Mouse (Mus musculus): ENCODE measurements at regions not wholly inside any gene's neighbourhood (a gene's known extent, or its start where the extent isn't known, plus 50 kb on each side); places are given as distances from the start of the nearest gene placed in this dataset.
"Not testable (repeated sequence)": the region's sequence is repeated elsewhere in the genome, so short reads cannot be mapped to it uniquely, and the experiment has no call there.

DNA sequence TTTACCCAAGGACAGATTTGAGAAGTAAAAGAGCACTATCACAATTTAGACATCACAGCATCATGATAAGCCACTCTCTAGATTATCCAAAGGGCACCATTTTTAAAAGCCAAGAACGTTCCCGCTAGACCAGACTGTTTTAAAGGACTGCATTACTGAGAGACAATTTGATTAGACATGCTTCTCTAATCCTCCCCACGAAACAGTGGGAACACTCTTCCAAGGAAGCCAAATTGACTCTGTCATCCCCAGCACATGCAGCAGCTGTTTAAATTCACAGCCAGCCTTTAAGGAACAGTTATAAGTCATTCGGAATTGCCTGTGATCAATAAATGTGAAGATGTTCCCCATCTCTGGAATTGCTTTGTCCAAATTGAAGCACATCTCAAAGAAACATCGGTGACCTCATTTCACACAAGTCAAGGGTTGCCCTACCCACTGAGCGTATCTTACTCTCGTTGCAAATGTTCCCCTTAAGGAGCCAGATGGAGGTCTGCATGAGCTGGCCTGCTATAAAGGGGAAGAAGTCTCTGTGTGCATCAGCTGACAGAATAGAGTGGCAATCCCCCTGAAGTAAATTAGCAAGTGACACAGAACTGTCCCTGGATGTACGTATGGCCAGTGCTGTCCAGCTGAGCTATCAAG lies 393.2 kb downstream of the Pid1 start:
- H3K4me3 ChIP-seq = no peak overlapping the region
- no peak overlapping the region for H3K9ac ChIP-seq
- no peaks in the 10 kb centered on the region for H3K36me3 ChIP-seq
- no peaks in the 10 kb centered on the region for H3K4me1 ChIP-seq
- ATAC-seq (ENCODE audit: insufficient number of reproducible peaks, insufficient read depth, low FRiP score, low TSS enrichment, low read depth) = no peak
- WGBS = 50% methylated on average over 8 of the region's 8 CpGs
- no peak overlapping the region for H3K27ac ChIP-seq
- H3K4me2 ChIP-seq = no peak overlapping the region
- no peaks in the 10 kb centered on the region for H3K9me3 ChIP-seq
- H3K27me3 ChIP-seq = no peaks in the 10 kb centered on the region

- not testable (repeated sequence) for H3K9me3 ChIP-seq; H3K4me1 ChIP-seq; H3K4me2 ChIP-seq; H3K27me3 ChIP-seq; H3K36me3 ChIP-seq; H3K9ac ChIP-seq; ATAC-seq (ENCODE audit: insufficient number of reproducible peaks, insufficient read depth, low FRiP score, low TSS enrichment, low read depth); H3K27ac ChIP-seq; H3K4me3 ChIP-seq
Observed at GRCm38 (mm10) chr1:83964631-83965030, 399.3 kb downstream of the Pid1 start.

DNA sequence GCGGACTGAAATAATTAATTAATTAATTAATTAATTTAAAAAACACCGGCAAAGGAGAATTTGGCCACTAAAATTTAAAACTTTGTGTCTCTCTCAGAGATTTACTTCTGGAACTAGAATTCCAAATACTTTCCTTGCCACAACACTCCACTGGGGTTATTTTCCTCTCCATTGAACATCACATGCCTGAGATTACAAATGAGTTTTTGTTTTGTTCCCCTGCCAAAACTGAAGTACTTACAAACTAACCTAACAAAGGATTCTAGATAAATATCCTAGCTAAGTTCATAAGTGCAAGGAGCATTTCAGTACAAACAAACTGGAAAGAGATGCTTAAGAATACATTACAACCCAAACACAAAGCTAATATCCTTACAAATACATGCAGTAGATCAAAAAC lies 402.2 kb downstream of the Pid1 start:
- ATAC-seq (ENCODE audit: insufficient number of reproducible peaks, insufficient read depth, low FRiP score, low TSS enrichment, low read depth) = no peak
- H3K9me3 ChIP-seq = no peaks in the 10 kb centered on the region
- no peak overlapping the region for H3K4me2 ChIP-seq
- H3K4me1 ChIP-seq = no peaks in the 10 kb centered on the region
- H3K27me3 ChIP-seq = no peaks in the 10 kb centered on the region
- no peaks in the 10 kb centered on the region for H3K36me3 ChIP-seq
- WGBS = 88% methylated on average over 2 of the region's 2 CpGs
- H3K9ac ChIP-seq = no peak overlapping the region
- no peak overlapping the region for H3K27ac ChIP-seq
- H3K4me3 ChIP-seq = no peak overlapping the region

- no peaks in the 10 kb centered on the region for H3K27me3 ChIP-seq
- H3K36me3 ChIP-seq = no peaks in the 10 kb centered on the region
- no peaks in the 10 kb centered on the region for H3K4me1 ChIP-seq
- H3K4me2 ChIP-seq = no peak overlapping the region
- no peak for ATAC-seq (ENCODE audit: insufficient number of reproducible peaks, insufficient read depth, low FRiP score, low TSS enrichment, low read depth)
- no peak overlapping the region for H3K4me3 ChIP-seq
- H3K9ac ChIP-seq = no peak overlapping the region
- no peaks in the 10 kb centered on the region for H3K9me3 ChIP-seq
- H3K27ac ChIP-seq = no peak overlapping the region
- WGBS = 80% methylated on average over 4 of the region's 4 CpGs
Observed at GRCm38 (mm10) chr1:83959756-83960155, 404.2 kb downstream of the Pid1 start.

DNA sequence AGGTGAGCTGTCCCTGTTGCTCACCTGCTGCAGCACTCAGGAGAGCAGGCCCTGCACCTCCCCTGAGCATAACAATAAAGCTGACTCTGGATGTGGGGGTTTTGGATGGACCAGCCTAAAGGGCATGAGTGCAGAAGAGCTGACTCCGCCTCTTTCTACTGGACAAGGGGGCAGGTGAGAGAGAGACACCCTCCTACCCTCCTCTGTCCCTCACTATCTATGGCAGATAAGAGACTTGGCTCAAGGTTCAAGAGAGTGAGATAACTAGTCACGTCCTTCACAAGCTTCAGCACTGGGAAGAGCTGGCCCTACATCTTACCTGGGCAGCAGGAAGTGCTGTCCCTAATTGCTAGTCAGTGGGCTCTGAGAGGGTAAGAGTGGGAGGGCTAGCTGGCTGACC lies 441.1 kb downstream of the Pid1 start:
- no peak for ATAC-seq (ENCODE audit: insufficient number of reproducible peaks, insufficient read depth, low FRiP score, low TSS enrichment, low read depth)
- Histone ChIP-seq H3K4me2 (no peak overlapping the region), H3K4me1 (no peaks in the 10 kb centered on the region), H3K9me3 (no peaks in the 10 kb centered on the region), H3K9ac (no peak overlapping the region), H3K4me3 (no peak overlapping the region), H3K27me3 (no peaks in the 10 kb centered on the region), H3K36me3 (no peaks in the 10 kb centered on the region), H3K27ac (no peak overlapping the region)
- WGBS = 77% methylated on average over 2 of the region's 2 CpGs

DNA sequence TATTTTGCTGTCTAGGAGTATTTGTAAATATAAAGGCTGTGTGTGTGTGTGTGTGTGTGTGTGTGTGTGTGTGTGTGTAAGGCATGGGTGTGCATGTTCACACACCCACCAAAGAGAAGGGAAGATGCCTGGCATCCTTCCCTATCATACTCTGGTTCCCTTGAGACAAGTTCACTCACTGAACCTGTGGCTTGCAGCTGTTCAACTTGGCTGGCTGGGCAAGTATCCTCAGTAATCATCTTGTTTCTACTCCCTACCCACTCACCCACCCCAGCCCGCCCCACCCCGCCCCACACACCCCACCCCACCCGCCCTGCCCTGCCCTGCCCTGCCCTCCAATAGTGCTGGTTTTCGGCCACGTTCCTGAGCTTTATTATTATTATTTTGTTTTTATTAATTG lies 448.5 kb downstream of the Pid1 start:
- H3K4me3 ChIP-seq = no peak overlapping the region
- H3K4me1 ChIP-seq = no peaks in the 10 kb centered on the region
- H3K27ac ChIP-seq = no peak overlapping the region
- H3K27me3 ChIP-seq = no peaks in the 10 kb centered on the region
- H3K9me3 ChIP-seq = no peaks in the 10 kb centered on the region
- ATAC-seq (ENCODE audit: insufficient number of reproducible peaks, insufficient read depth, low FRiP score, low TSS enrichment, low read depth) = no peak
- 77% methylated on average over 5 of the region's 5 CpGs for WGBS
- H3K9ac ChIP-seq = no peak overlapping the region
- no peak overlapping the region for H3K4me2 ChIP-seq
- H3K36me3 ChIP-seq = no peaks in the 10 kb centered on the region

DNA sequence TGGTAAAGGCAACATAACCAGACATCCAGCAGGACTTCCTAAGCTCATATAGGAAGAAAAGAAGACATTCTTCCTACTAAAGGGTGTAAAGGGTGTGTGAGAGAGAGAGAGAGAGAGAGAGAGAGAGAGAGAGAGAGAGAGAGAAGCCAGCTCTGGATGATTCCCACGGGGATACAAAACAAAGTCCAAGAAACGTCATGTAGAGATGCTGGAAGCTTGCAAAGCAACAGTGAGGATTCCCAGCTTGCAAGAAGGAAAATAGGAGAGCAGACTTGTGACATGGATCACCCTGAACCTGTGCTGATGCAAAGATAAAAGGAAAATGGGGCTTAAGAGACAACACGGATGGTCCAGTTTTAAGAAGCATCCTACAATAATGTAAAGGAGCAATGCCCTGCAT lies 456.6 kb downstream of the Pid1 start:
- no peak for ATAC-seq (ENCODE audit: insufficient number of reproducible peaks, insufficient read depth, low FRiP score, low TSS enrichment, low read depth)
- Histone ChIP-seq H3K27ac (no peak overlapping the region), H3K9me3 (no peaks in the 10 kb centered on the region), H3K27me3 (no peaks in the 10 kb centered on the region), H3K4me1 (no peaks in the 10 kb centered on the region), H3K36me3 (no peaks in the 10 kb centered on the region), H3K4me3 (no peak overlapping the region), H3K9ac (no peak overlapping the region), H3K4me2 (no peak overlapping the region)
- 61% methylated on average over 3 of the region's 3 CpGs for WGBS

GRCm38 (mm10) chr1:83906906-83907305 lies 457.1 kb downstream of the Pid1 start:
- Histone ChIP-seq H3K27ac (no peak overlapping the region), H3K4me3 (no peak overlapping the region), H3K9me3 (no peaks in the 10 kb centered on the region), H3K4me1 (no peaks in the 10 kb centered on the region), H3K4me2 (no peak overlapping the region), H3K9ac (no peak overlapping the region), H3K27me3 (no peaks in the 10 kb centered on the region), H3K36me3 (no peaks in the 10 kb centered on the region)
- ATAC-seq (ENCODE audit: insufficient number of reproducible peaks, insufficient read depth, low FRiP score, low TSS enrichment, low read depth) = no peak

- H3K27ac ChIP-seq = no peak overlapping the region
- H3K36me3 ChIP-seq = no peaks in the 10 kb centered on the region
- ATAC-seq (ENCODE audit: insufficient number of reproducible peaks, insufficient read depth, low FRiP score, low TSS enrichment, low read depth) = no peak
- WGBS = 50% methylated on average over 4 of the region's 4 CpGs
- no peak overlapping the region for H3K4me3 ChIP-seq
- no peaks in the 10 kb centered on the region for H3K27me3 ChIP-seq
- H3K4me1 ChIP-seq = peaks cover 11% of the 10 kb centered on the region
- no peak overlapping the region for H3K4me2 ChIP-seq
- H3K9ac ChIP-seq = no peak overlapping the region
- H3K9me3 ChIP-seq = no peaks in the 10 kb centered on the region
Observed at GRCm38 (mm10) chr1:83900135-83900534, 463.8 kb downstream of the Pid1 start.

- no peak for ATAC-seq (ENCODE audit: insufficient number of reproducible peaks, insufficient read depth, low FRiP score, low TSS enrichment, low read depth)
- H3K36me3 ChIP-seq = no peaks in the 10 kb centered on the region
- H3K4me3 ChIP-seq = no peak overlapping the region
- no peak overlapping the region for H3K27ac ChIP-seq
- 17% methylated on average over 5 of the region's 5 CpGs for WGBS
- H3K4me1 ChIP-seq = peaks cover 11% of the 10 kb centered on the region
- no peak overlapping the region for H3K4me2 ChIP-seq
- H3K9ac ChIP-seq = no peak overlapping the region
- no peaks in the 10 kb centered on the region for H3K27me3 ChIP-seq
- no peaks in the 10 kb centered on the region for H3K9me3 ChIP-seq
Observed at GRCm38 (mm10) chr1:83896650-83897049, 467.3 kb downstream of the Pid1 start.

DNA sequence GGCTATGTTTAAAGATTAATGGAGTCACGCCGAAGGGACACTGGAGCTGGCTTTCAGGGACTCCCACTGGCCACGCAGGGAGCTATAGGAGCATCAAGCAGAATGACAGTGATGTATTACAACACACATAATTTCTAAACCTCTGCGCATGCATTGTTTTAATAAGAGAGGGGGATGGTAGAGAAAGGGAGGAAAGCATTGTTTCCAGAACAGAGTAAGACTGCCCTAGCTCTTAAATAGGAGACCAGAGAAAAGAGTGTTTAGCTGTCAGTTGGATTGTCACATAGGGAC lies 471.1 kb upstream of the Sphkap start:
- no peak overlapping the region for H3K9ac ChIP-seq
- no peaks in the 10 kb centered on the region for H3K36me3 ChIP-seq
- no peak for ATAC-seq (ENCODE audit: insufficient number of reproducible peaks, insufficient read depth, low FRiP score, low TSS enrichment, low read depth)
- no peaks in the 10 kb centered on the region for H3K9me3 ChIP-seq
- WGBS = 85% methylated on average over 4 of the region's 4 CpGs
- H3K4me1 ChIP-seq = no peaks in the 10 kb centered on the region
- no peak overlapping the region for H3K27ac ChIP-seq
- no peak overlapping the region for H3K4me2 ChIP-seq
- peaks cover 13% of the 10 kb centered on the region for H3K27me3 ChIP-seq
- H3K4me3 ChIP-seq = no peak overlapping the region

GRCm38 (mm10) chr1:83878330-83879108 lies 470.5 kb upstream of the Sphkap start:
- Histone ChIP-seq H3K36me3 (no peaks in the 10 kb centered on the region), H3K9ac (no peak overlapping the region), H3K27ac (no peak overlapping the region), H3K4me1 (no peaks in the 10 kb centered on the region), H3K27me3 (peaks cover 13% of the 10 kb centered on the region), H3K4me3 (no peak overlapping the region), H3K9me3 (no peaks in the 10 kb centered on the region), H3K4me2 (no peak overlapping the region)
- 74% methylated on average over 8 of the region's 8 CpGs for WGBS
- no peak for ATAC-seq (ENCODE audit: insufficient number of reproducible peaks, insufficient read depth, low FRiP score, low TSS enrichment, low read depth)
